Mouse (Mus musculus) lung, postnatal 0 days (tissue): ENCODE results near the gene Itga9.

Experiments used
- CTCF ChIP-seq: IDR thresholded peaks from 2 replicates; pipeline ENCODE4 v1.5.1; 2016; ENCODE audit warnings: antibody characterized with exemption, mild to moderate bottlenecking
- EP300 ChIP-seq: IDR thresholded peaks from 2 replicates; pipeline ENCODE4 v1.6.1; 2016; ENCODE audit warnings: antibody characterized with exemption, mild to moderate bottlenecking, control low read depth

DNA sequence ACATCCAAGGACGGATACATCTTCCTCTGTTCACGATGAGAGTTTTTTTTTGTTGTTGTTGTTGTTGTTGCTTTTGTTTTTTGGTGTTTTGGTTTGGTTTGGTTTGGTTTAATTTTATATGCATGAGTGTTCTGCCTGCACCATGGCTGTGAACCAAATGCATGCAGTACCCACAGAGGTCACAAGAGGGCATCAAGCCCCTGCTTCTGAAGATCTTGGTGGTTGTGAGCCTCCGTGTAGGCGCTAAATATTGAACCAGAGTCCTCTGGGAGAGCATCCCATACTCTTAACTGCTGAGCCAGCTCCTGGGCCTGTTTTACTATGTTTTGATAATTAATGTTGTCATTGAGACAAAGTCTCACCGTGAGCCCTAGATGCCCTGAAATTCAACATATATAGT lies 308.8 kb downstream of the Itga9 start:
- TF ChIP-seq CTCF (peak; percentile 79), EP300 (no peak)
